Mouse (Mus musculus) retina, embryonic 14.5 days (tissue): Measurements from ENCODE around the gene Frmpd3.

Experiments
- DNase-seq: peaks from one replicate; pipeline ENCODE4 v3.0.0-alpha.2; 2015; ENCODE audit warnings: low spot score

Gene Frmpd3

DNA sequence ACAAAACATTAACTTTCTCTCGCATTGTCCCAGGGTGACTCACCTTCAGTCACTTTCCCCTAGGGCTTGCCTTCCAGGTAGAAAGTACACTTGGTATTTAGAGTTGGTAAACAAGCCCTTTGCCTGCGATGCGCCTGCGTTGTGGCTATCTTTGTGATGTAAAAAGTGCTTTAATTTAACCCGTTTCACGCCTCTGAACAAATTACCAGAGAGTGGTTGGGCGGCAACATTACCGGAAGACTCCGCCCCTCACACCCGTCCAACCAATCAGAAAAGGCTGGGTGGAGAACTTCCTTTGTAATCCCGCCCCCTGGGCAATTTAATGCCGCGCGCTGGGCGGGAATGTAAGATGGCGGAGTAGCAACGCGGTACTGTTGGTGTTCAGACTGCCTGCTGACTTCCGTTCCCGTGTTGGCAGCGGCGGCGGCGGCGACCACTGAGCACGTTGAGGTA lies 114.2 kb downstream of the Frmpd3 start, which contains the start of gene Prps1:
Gene Prps1, plus strand, starts transcription at position 335 of the 453 bp plus-strand sequence.
- peak; percentile 89 for DNase-seq

DNA sequence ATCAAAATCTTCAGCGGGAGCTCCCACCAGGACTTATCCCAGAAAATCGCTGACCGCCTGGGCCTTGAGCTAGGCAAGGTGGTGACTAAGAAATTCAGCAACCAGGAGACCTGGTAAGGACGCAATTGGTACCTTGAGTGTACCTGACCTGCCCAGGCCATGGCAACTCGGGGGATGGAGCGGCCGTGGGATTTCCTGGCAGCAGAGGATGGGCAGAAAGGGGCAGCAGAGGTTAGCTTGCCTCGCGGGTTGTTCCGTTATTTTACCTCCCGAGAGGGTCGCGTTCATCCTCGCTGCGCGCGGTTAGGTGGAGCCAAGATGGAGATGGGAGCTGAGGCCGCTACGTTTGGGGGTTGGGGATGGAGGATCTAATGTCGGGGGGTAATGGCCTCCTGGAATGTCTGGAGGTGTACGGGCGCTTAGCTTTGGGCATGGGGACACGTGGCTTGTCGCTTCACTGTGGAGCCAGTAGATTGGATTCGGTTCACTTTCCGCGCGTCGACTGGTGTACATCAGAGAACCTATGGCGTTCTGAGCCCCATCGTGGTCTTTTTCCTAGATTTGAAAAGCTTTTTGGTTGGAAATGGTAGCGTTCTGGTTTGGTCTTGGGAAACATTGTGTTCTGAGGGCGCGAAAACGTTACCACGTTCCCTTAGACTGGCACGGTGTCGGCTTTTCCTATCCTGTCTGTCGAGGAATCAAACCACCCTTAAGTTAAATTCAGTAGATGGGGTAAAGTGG lies 114.9 kb downstream of the Frmpd3 start:
- peak; percentile 39 for DNase-seq

DNA sequence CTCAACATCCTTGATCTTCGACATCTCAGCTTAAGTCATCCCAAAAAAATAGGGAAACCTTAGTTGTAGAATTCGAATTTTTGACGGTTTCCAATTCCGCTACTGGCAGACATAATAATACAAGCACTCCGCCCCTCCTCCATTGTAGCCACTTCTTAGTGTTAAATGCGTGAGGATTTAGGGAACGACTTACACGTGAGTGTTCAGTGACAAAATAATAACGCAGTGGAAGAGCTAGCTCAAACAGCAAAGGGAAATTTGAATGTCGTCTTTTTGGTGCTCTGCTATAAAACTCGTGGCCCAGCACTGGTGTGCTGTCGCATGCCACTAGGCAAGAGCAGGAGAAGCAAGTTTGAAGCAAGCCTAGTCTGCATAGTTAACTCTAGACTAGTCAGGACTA lies 115.4 kb downstream of the Frmpd3 start:
- peak; percentile 23 for DNase-seq

DNA sequence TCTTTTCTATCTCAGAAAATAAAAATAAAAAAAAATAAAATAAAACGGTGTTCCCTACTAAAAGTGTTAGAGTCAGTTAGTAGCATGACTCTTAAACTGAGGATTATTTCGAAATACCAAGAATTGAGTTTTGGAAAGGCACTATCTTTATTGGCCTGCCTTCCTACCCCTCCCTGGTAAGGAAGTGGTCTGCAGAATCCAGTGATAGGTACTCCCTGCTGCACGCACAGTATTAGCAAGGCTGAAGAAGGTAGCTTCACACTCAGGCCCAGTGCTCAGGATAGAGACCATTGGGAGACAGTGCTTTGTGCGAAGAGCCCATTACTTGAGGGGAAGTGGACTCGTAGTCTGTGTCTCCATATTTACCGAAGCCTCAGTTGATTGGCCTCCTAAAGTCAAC lies 136.2 kb downstream of the Frmpd3 start:
- DNase-seq, result no peak

DNA sequence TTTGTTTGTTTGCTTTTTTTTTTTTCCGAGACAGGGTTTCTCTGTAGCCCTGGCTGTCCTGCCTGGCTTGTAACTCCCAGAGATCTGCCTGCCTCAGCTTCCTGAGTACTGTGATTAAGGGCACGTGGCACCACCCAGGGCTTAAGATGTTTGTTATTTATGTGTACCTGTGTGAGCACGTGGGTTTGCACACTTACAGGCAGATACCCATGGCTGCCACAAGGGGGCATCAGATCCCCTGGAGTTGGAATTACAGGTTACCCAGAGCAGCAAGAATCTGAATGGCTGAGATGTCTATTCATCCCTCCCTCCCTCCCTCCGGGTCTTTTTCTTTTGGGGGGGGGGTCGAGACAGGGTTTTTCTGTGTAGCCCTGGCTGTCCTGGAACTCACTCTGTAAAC lies 137.1 kb downstream of the Frmpd3 start:
- peak; percentile 46 for DNase-seq
